Mouse (Mus musculus): ENCODE measurements around the gene Pou2f3.

DNA sequence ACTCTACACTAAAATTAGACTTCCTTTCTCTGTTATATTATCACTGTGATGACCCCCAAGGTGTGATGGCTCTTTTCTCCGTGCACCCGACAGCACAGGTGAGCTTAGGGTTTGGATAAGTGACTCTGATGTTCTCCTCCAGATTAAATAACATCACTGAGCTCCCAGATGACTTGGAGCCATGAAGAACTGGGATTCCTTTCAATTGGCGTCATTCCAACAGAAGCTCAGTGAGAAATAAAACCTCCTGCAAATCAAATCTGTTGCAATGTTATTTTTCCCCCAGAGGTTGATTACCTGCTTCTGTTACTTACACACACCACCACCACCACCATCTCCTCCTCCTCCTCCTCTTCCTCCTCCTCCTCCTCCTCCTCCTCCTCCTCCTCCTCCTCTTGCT lies 116.4 kb downstream of the Pou2f3 start:
- TF ChIP-seq TAL1 (conservative IDR thresholded peaks at IDR 0.05; ENCODE audit: low read depth, low read length), result no peak
- TF ChIP-seq CTCF (IDR thresholded peaks at IDR 0.05; ENCODE audit: low read depth, low read length), result no peak
- TF ChIP-seq POLR2AphosphoS5 (IDR thresholded peaks at IDR 0.05; ENCODE audit: insufficient replicate concordance, low read depth, low read length), result no peak
- TF ChIP-seq GATA2 (IDR thresholded peaks at IDR 0.05; ENCODE audit: borderline replicate concordance, low read depth, low read length), result no peak
